Mouse (Mus musculus): ENCODE measurements at regions not wholly inside any gene's neighbourhood (a gene's known extent, or its start where the extent isn't known, plus 50 kb on each side); places are given as distances from the start of the nearest gene placed in this dataset.

- in situ Hi-C loops (cut with MboI; ENCODE audit: low sequenced_read_pairs), result no loop called here
Measured at GRCm38 (mm10) chr10:19412926-19413325, 56.6 kb downstream of the Olig3 start.

- in situ Hi-C loops (cut with MboI; ENCODE audit: low sequenced_read_pairs), result no loop called here
Measured at GRCm38 (mm10) chr10:19413935-19414334, 57.6 kb downstream of the Olig3 start.

GRCm38 (mm10) chr10:19414834-19415233 is 58.5 kb downstream of the Olig3 start:
- in situ Hi-C loops (cut with MboI; ENCODE audit: low sequenced_read_pairs), result no loop called here

GRCm38 (mm10) chr10:19424030-19424429 is 67.7 kb downstream of the Olig3 start:
- in situ Hi-C loops (cut with MboI; ENCODE audit: low sequenced_read_pairs), result no loop called here

GRCm38 (mm10) chr10:19424961-19425360 is 68.6 kb downstream of the Olig3 start:
- in situ Hi-C loops (cut with MboI; ENCODE audit: low sequenced_read_pairs), result no loop called here

GRCm38 (mm10) chr10:19426835-19427234 is 70.5 kb downstream of the Olig3 start:
- in situ Hi-C loops (cut with MboI; ENCODE audit: low sequenced_read_pairs), result no loop called here

- in situ Hi-C loops (cut with MboI; ENCODE audit: low sequenced_read_pairs), result no loop called here
Measured at GRCm38 (mm10) chr10:19432515-19432914, 76.2 kb downstream of the Olig3 start.

- in situ Hi-C loops (cut with MboI; ENCODE audit: low sequenced_read_pairs), result no loop called here
Measured at GRCm38 (mm10) chr10:19434661-19435060, 78.3 kb downstream of the Olig3 start.

GRCm38 (mm10) chr10:19441807-19442206 is 85.5 kb downstream of the Olig3 start:
- in situ Hi-C loops (cut with MboI; ENCODE audit: low sequenced_read_pairs), result no loop called here

- in situ Hi-C loops (cut with MboI; ENCODE audit: low sequenced_read_pairs), result no loop called here
Measured at GRCm38 (mm10) chr10:19443516-19443915, 87.2 kb downstream of the Olig3 start.

GRCm38 (mm10) chr10:19448838-19449559 is 92.7 kb downstream of the Olig3 start:
- in situ Hi-C loops (cut with MboI; ENCODE audit: low sequenced_read_pairs), result no loop called here

GRCm38 (mm10) chr10:19459053-19459452 is 102.7 kb downstream of the Olig3 start:
- in situ Hi-C loops (cut with MboI; ENCODE audit: low sequenced_read_pairs), result no loop called here

GRCm38 (mm10) chr10:19459709-19460108 is 103.4 kb downstream of the Olig3 start:
- in situ Hi-C loops (cut with MboI; ENCODE audit: low sequenced_read_pairs), result no loop called here

- in situ Hi-C loops (cut with MboI; ENCODE audit: low sequenced_read_pairs), result no loop called here
Measured at GRCm38 (mm10) chr10:19460164-19460563, 103.8 kb downstream of the Olig3 start.

- in situ Hi-C loops (cut with MboI; ENCODE audit: low sequenced_read_pairs), result no loop called here
Measured at GRCm38 (mm10) chr10:19463800-19464199, 107.5 kb downstream of the Olig3 start.

GRCm38 (mm10) chr10:19464504-19464903 is 108.2 kb downstream of the Olig3 start:
- in situ Hi-C loops (cut with MboI; ENCODE audit: low sequenced_read_pairs), result no loop called here

- in situ Hi-C loops (cut with MboI; ENCODE audit: low sequenced_read_pairs), result no loop called here
Measured at GRCm38 (mm10) chr10:19471349-19472040, 115.2 kb downstream of the Olig3 start.

GRCm38 (mm10) chr10:19472066-19472465 is 115.7 kb downstream of the Olig3 start:
- in situ Hi-C loops (cut with MboI; ENCODE audit: low sequenced_read_pairs), result no loop called here

GRCm38 (mm10) chr10:19472949-19473535 is 116.7 kb downstream of the Olig3 start:
- in situ Hi-C loops (cut with MboI; ENCODE audit: low sequenced_read_pairs), result no loop called here

GRCm38 (mm10) chr10:19485537-19486135 is 106.1 kb upstream of the Ifngr1 start:
- in situ Hi-C loops (cut with MboI; ENCODE audit: low sequenced_read_pairs), result loop anchor here (25.0 kb wide), 1 partner anchor 573 kb away; no protein-coding TSS in a partner anchor

- in situ Hi-C loops (cut with MboI; ENCODE audit: low sequenced_read_pairs), result loop anchor here (5.0 to 25.0 kb wide), 2 partner anchors 202 to 578 kb away; no protein-coding TSS in a partner anchor
Measured at GRCm38 (mm10) chr10:19490500-19490899, 101.2 kb upstream of the Ifngr1 start.
